In genomic region chr1:53085991-53086390, GRCm38 (mm10) we compare ENCODE assay signal across 14 mouse cellular contexts. TPM values are rescaled to one million over a fixed set of nuclear protein-coding genes. Genes with fewer than 3 reads are reported as not detected.
"Had no signal": no experiment of that assay in that cellular context is flagged by ENCODE, and none has a peak within 500 bp of the region (broad histone marks: within the 10 kb centered on the region; RNA-seq: fewer than 3 reads in every experiment).

No protein-coding gene starts in this region.

- H3K4me3 ChIP-seq: left cerebral cortex, adult 2 months; liver, embryonic 13.5 days; midbrain, embryonic 12.5 days had no signal

- H3K4me1 ChIP-seq: liver, embryonic 13.5 days; midbrain, embryonic 12.5 days had no signal

- DNase-seq: layer of hippocampus, postnatal 36 days; liver, embryonic 13.5 days; lung, adult 2 months; lung, postnatal 14 days; lung, postnatal 4 days; thymus, adult 18-20 months; thymus, postnatal 4 days had no signal

- H3K4me2 ChIP-seq: liver, embryonic 13.5 days; midbrain, embryonic 12.5 days had no signal

- ATAC-seq: intestine, embryonic 16.5 days; midbrain, embryonic 16.5 days had no signal

- H3K9me3 ChIP-seq: liver, embryonic 13.5 days; midbrain, embryonic 12.5 days had no signal

- H3K27me3 ChIP-seq: liver, embryonic 13.5 days; midbrain, embryonic 12.5 days had no signal

- H3K36me3 ChIP-seq: liver, embryonic 13.5 days; midbrain, embryonic 12.5 days had no signal

- H3K27ac ChIP-seq: left cerebral cortex, adult 2 months; liver, embryonic 13.5 days; midbrain, embryonic 12.5 days had no signal

- H3K9ac ChIP-seq: liver, embryonic 13.5 days; midbrain, embryonic 12.5 days had no signal

RNA-seq across cellular contexts. Expression of gene Mstn, which starts 24.6 kb away (rescaled TPM):
- polyA plus RNA-seq: intestine, embryonic 16.5 days; liver, adult 2 months; small intestine, adult 2 months; spleen, adult 2 months had no signal
